In the genomic region with DNA sequence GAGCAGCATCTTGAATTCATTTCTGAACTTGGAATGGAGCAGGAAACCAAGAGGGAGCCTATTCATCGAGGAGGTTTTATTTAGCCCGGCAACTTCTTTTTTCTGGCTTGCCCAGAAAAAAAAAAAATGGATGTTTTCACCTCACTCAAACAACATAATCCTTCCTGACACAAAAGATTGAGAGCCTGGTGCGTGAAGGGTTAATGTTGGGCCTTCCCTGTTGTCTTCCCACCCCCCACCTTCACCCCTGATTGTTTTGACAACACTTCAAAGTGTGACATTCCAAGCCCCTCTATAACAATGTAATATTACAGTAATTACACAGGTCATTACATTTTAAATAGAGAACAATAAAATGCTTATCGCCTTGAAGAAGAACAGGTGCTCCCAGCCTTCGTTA, we compare ENCODE assay signal across 10 mouse cellular contexts. TPM values are rescaled to one million over a fixed set of nuclear protein-coding genes. Genes with fewer than 3 reads are reported as not detected.
DNase-seq lines count a peak whose midpoint lies in the region; ATAC-seq lines count a peak whose summit lies in the region.
"Had no signal": no experiment of that assay in that cellular context is flagged by ENCODE, and none has a peak within 500 bp of the region (broad histone marks: within the 10 kb centered on the region; RNA-seq: fewer than 3 reads in every experiment).

No protein-coding gene starts in this region.

- intact Hi-C loops in heart, postnatal 36 days (cut with DNase I): loop anchor here (10.0 kb wide), 1 partner anchor 389 kb away; no protein-coding TSS in a partner anchor

- H3K4me1 ChIP-seq in heart, embryonic 15.5 days (replicated peaks): peaks cover 62% of the 10 kb centered on the region
- peaks cover 13% of the 10 kb centered on the region for H3K4me1 ChIP-seq in embryonic facial prominence, embryonic 11.5 days (ENCODE audit: control insufficient read depth, insufficient read depth, low read length)
- peaks cover 26% of the 10 kb centered on the region for H3K4me1 ChIP-seq in hindbrain, embryonic 11.5 days (replicated peaks; ENCODE audit: control insufficient read depth, insufficient read depth, low read length)
- H3K4me1 ChIP-seq in midbrain, embryonic 13.5 days (replicated peaks): peaks cover 78% of the 10 kb centered on the region

- H3K27ac ChIP-seq in heart, embryonic 15.5 days: no peak overlapping the region
- no peak overlapping the region for H3K27ac ChIP-seq in embryonic facial prominence, embryonic 11.5 days (replicated peaks; ENCODE audit: low read depth, low read length)
- H3K27ac ChIP-seq in hindbrain, embryonic 11.5 days (ENCODE audit: low read depth, low read length): no peak overlapping the region
- H3K27ac ChIP-seq in midbrain, embryonic 13.5 days: peak overlapping the region; percentile 86

- no peak for ATAC-seq in heart, embryonic 15.5 days (replicated peaks; ENCODE audit: insufficient number of reproducible peaks, insufficient read depth, low FRiP score, low read depth)
- ATAC-seq in embryonic facial prominence, embryonic 11.5 days (replicated peaks; ENCODE audit: insufficient number of reproducible peaks, low FRiP score, low TSS enrichment, low read depth): no peak
- no peak for ATAC-seq in hindbrain, embryonic 11.5 days (ENCODE audit: low FRiP score)
- ATAC-seq in midbrain, embryonic 13.5 days: no peak
- ATAC-seq in activated CD4-positive, CD25-positive, alpha-beta regulatory T cell, adult 4 months: no peak
- no peak for ATAC-seq in erythroid progenitor cell, adult 5-6 weeks (replicated peaks; ENCODE audit: low FRiP score, poor library complexity, severe bottlenecking)

- H3K9me3 ChIP-seq in heart, embryonic 15.5 days (replicated peaks): no peaks in the 10 kb centered on the region
- no peaks in the 10 kb centered on the region for H3K9me3 ChIP-seq in embryonic facial prominence, embryonic 11.5 days (replicated peaks; ENCODE audit: control insufficient read depth, low read length)
- no peaks in the 10 kb centered on the region for H3K9me3 ChIP-seq in hindbrain, embryonic 11.5 days (ENCODE audit: control insufficient read depth, low read length)
- H3K9me3 ChIP-seq in midbrain, embryonic 13.5 days: no peaks in the 10 kb centered on the region

- H3K36me3 ChIP-seq in heart, embryonic 15.5 days: no peaks in the 10 kb centered on the region
- H3K36me3 ChIP-seq in embryonic facial prominence, embryonic 11.5 days (replicated peaks; ENCODE audit: control insufficient read depth, insufficient read depth, low read depth, low read length): no peaks in the 10 kb centered on the region
- H3K36me3 ChIP-seq in hindbrain, embryonic 11.5 days (ENCODE audit: control insufficient read depth, insufficient read depth, low read length): no peaks in the 10 kb centered on the region
- H3K36me3 ChIP-seq in midbrain, embryonic 13.5 days: no peaks in the 10 kb centered on the region

- 50% methylated on average over 5 of the region's 5 CpGs for WGBS in heart, embryonic 15.5 days
- 10% methylated on average over 5 of the region's 5 CpGs for WGBS in embryonic facial prominence, embryonic 11.5 days
- WGBS in hindbrain, embryonic 11.5 days: 9% methylated on average over 5 of the region's 5 CpGs
- 11% methylated on average over 5 of the region's 5 CpGs for WGBS in midbrain, embryonic 13.5 days

- 0 out of 2 replicates have a peak overlapping the region, but pooled peaks have one; percentile 18 for H3K4me2 ChIP-seq in heart, embryonic 15.5 days
- peak overlapping the region; percentile 24; the same call in 1 of the 2 replicates for H3K4me2 ChIP-seq in embryonic facial prominence, embryonic 11.5 days (ENCODE audit: low read depth, low read length)
- no peak overlapping the region for H3K4me2 ChIP-seq in hindbrain, embryonic 11.5 days (replicated peaks; ENCODE audit: low read depth, low read length)
- peak overlapping the region; percentile 82 for H3K4me2 ChIP-seq in midbrain, embryonic 13.5 days (replicated peaks)

- DNase-seq in heart, postnatal 36 days: no peak
- peak; percentile 48 for DNase-seq in embryonic facial prominence, embryonic 11.5 days (ENCODE audit: low spot score)
- DNase-seq in hindbrain, embryonic 11.5 days (ENCODE audit: low spot score): peak; percentile 35
- DNase-seq in adrenal gland, postnatal 10 days: no peak
- DNase-seq: layer of hippocampus, postnatal 36 days had no signal

- H3K9ac ChIP-seq in heart, embryonic 15.5 days: no peak overlapping the region
- no peak overlapping the region for H3K9ac ChIP-seq in embryonic facial prominence, embryonic 11.5 days (replicated peaks; ENCODE audit: low read length)
- no peak overlapping the region for H3K9ac ChIP-seq in hindbrain, embryonic 11.5 days (ENCODE audit: low read depth, low read length)
- H3K9ac ChIP-seq in midbrain, embryonic 13.5 days (replicated peaks): peak overlapping the region; percentile 70

- H3K27me3 ChIP-seq in heart, embryonic 15.5 days: no peaks in the 10 kb centered on the region
- H3K27me3 ChIP-seq in embryonic facial prominence, embryonic 11.5 days (ENCODE audit: control insufficient read depth, insufficient read depth, low read length): no peaks in the 10 kb centered on the region
- H3K27me3 ChIP-seq in hindbrain, embryonic 11.5 days (ENCODE audit: control insufficient read depth, insufficient read depth, low read length): no peaks in the 10 kb centered on the region
- H3K27me3 ChIP-seq in midbrain, embryonic 13.5 days: 0 out of 2 replicates have a peak, but pooled peaks cover 3% of the 10 kb centered on the region

- H3K4me3 ChIP-seq in heart, embryonic 15.5 days: no peak overlapping the region
- peak overlapping the region; percentile 7; the same call in 1 of the 2 replicates for H3K4me3 ChIP-seq in embryonic facial prominence, embryonic 11.5 days (ENCODE audit: low read depth, low read length)
- no peak overlapping the region for H3K4me3 ChIP-seq in hindbrain, embryonic 11.5 days (ENCODE audit: low read depth, low read length)
- H3K4me3 ChIP-seq in midbrain, embryonic 13.5 days (replicated peaks): peak overlapping the region; percentile 75

RNA-seq across cellular contexts. Expression of a gene that starts 4.6 kb away (rescaled TPM):
- polyA plus RNA-seq in heart, embryonic 15.5 days (2015; fragmentation: Nextera tagmentation; extraction: Ambion mirVana): 43.2 and 48.2 TPM in 2 replicates
- 10 to 100 TPM; 11.9 to 17.9 TPM for total RNA-seq in heart, postnatal 36 days (2021)
- 107 and 111 TPM in 2 replicates for polyA plus RNA-seq in embryonic facial prominence, embryonic 11.5 days (2014; fragmentation: Nextera tagmentation; extraction: Ambion mirVana)
- 57.9 and 76.9 TPM in 2 replicates for polyA plus RNA-seq in hindbrain, embryonic 11.5 days (2014; fragmentation: Nextera tagmentation; extraction: Ambion mirVana)
- polyA plus RNA-seq in midbrain, embryonic 13.5 days (2015; fragmentation: Nextera tagmentation; extraction: Ambion mirVana): 584 and 798 TPM in 2 replicates
- 1 to 10 TPM; 1.6 TPM for polyA plus RNA-seq in activated CD4-positive, CD25-positive, alpha-beta regulatory T cell, adult 4 months (2017; shearing (Covaris generic))
- 8.4 and 22.3 TPM in 2 replicates for total RNA-seq in erythroid progenitor cell, adult 5-6 weeks (2015; ENCODE audit: low replicate concordance)
- total RNA-seq in erythroid progenitor cell, adult 5-6 weeks (2017; ENCODE audit: low replicate concordance): 0.61 and 2.1 TPM in 2 replicates
- 10 to 100 TPM; 22.8 to 26.1 TPM for total RNA-seq in adrenal gland, postnatal 10 days (2021)
- total RNA-seq: CH12.LX had no signal

Comparison
In these comparisons a context has a peak if more than half of its experiments do, and no peak if none do; other contexts are left out.
1. H3K4me3 ChIP-seq: peak in embryonic facial prominence, embryonic 11.5 days (single experiment) and midbrain, embryonic 13.5 days (single experiment); none in heart, embryonic 15.5 days (single experiment) and hindbrain, embryonic 11.5 days (single experiment).
2. DNase-seq: peak in embryonic facial prominence, embryonic 11.5 days (single experiment) and hindbrain, embryonic 11.5 days (single experiment); none in heart, postnatal 36 days (0 of 2) and adrenal gland, postnatal 10 days (single experiment).
3. RNA of a gene that starts 4.6 kb away (polyA plus RNA-seq): 584 to 798 TPM in midbrain, embryonic 13.5 days, 107 to 111 TPM in embryonic facial prominence, embryonic 11.5 days, 57.9 to 76.9 TPM in hindbrain, embryonic 11.5 days and 43.2 to 48.2 TPM in heart, embryonic 15.5 days; 1.6 TPM in activated CD4-positive, CD25-positive, alpha-beta regulatory T cell, adult 4 months; every median in the first group is over 10 times any median in the second.